Mouse (Mus musculus): ENCODE data around the gene Ddx59. TPM values are rescaled to one million over a fixed set of nuclear protein-coding genes. Genes with fewer than 3 reads are reported as not detected.
A peak's percentile ranks its signal among the peaks of the same experiment; 100 is the strongest.

The Ddx59 gene
- polyA plus RNA-seq, 1 experiment from 2014 or later: 9.4 TPM

- H3K27ac ChIP-seq (ENCODE audit: low read depth, low read length): no peak overlapping the region
- H3K4me3 ChIP-seq (ENCODE audit: low read depth, low read length): no peak overlapping the region
- no peak for ATAC-seq (replicated peaks; ENCODE audit: low FRiP score)
- no peak overlapping the region for H3K9ac ChIP-seq (ENCODE audit: low read depth, low read length)
- no peak for DNase-seq (ENCODE audit: low spot score)
- no peaks in the 10 kb centered on the region for H3K9me3 ChIP-seq (ENCODE audit: control insufficient read depth, low read length)
- H3K36me3 ChIP-seq (ENCODE audit: control insufficient read depth, insufficient read depth, low read length): no peaks in the 10 kb centered on the region
- 80% methylated on average over 17 of the region's 17 CpGs for WGBS
- 0 out of 2 replicates have a peak, but pooled peaks cover 4% of the 10 kb centered on the region for H3K27me3 ChIP-seq (replicated peaks; ENCODE audit: control insufficient read depth, insufficient read depth, low read length)
- H3K4me1 ChIP-seq (replicated peaks; ENCODE audit: control insufficient read depth, insufficient read depth, low read length): no peaks in the 10 kb centered on the region
- no peak overlapping the region for H3K4me2 ChIP-seq
These were observed 40.9 kb downstream of the Ddx59 start for GRCm38 (mm10) chr1:136455756-136456585.

GRCm38 (mm10) chr1:136456741-136457140 lies 41.7 kb downstream of the Ddx59 start:
- H3K36me3 ChIP-seq (ENCODE audit: control insufficient read depth, insufficient read depth, low read length): no peaks in the 10 kb centered on the region
- H3K27me3 ChIP-seq (replicated peaks; ENCODE audit: control insufficient read depth, insufficient read depth, low read length): 0 out of 2 replicates have a peak, but pooled peaks cover 4% of the 10 kb centered on the region
- WGBS: 64% methylated on average over 6 of the region's 6 CpGs
- H3K4me1 ChIP-seq (replicated peaks; ENCODE audit: control insufficient read depth, insufficient read depth, low read length): no peaks in the 10 kb centered on the region
- no peaks in the 10 kb centered on the region for H3K9me3 ChIP-seq (ENCODE audit: control insufficient read depth, low read length)
- H3K4me2 ChIP-seq: no peak overlapping the region
- H3K4me3 ChIP-seq (ENCODE audit: low read depth, low read length): no peak overlapping the region
- no peak for ATAC-seq (replicated peaks; ENCODE audit: low FRiP score)
- H3K27ac ChIP-seq (ENCODE audit: low read depth, low read length): no peak overlapping the region
- no peak for DNase-seq (ENCODE audit: low spot score)
- H3K9ac ChIP-seq (ENCODE audit: low read depth, low read length): no peak overlapping the region

- Histone ChIP-seq H3K4me2 (no peak overlapping the region), H3K36me3 (ENCODE audit: control insufficient read depth, insufficient read depth, low read length) (no peaks in the 10 kb centered on the region), H3K27ac (ENCODE audit: low read depth, low read length) (no peak overlapping the region), H3K4me3 (ENCODE audit: low read depth, low read length) (no peak overlapping the region), H3K4me1 (replicated peaks; ENCODE audit: control insufficient read depth, insufficient read depth, low read length) (no peaks in the 10 kb centered on the region), H3K27me3 (replicated peaks; ENCODE audit: control insufficient read depth, insufficient read depth, low read length) (0 out of 2 replicates have a peak, but pooled peaks cover 4% of the 10 kb centered on the region), H3K9ac (ENCODE audit: low read depth, low read length) (no peak overlapping the region), H3K9me3 (ENCODE audit: control insufficient read depth, low read length) (no peaks in the 10 kb centered on the region)
- no peak for DNase-seq (ENCODE audit: low spot score)
- no peak for ATAC-seq (replicated peaks; ENCODE audit: low FRiP score)
- 74% methylated on average over 4 of the region's 4 CpGs for WGBS
These were observed 42.3 kb downstream of the Ddx59 start for GRCm38 (mm10) chr1:136457403-136457802.

- Histone ChIP-seq H3K9ac (ENCODE audit: low read depth, low read length) (no peak overlapping the region), H3K4me2 (no peak overlapping the region), H3K9me3 (ENCODE audit: control insufficient read depth, low read length) (no peaks in the 10 kb centered on the region), H3K27me3 (replicated peaks; ENCODE audit: control insufficient read depth, insufficient read depth, low read length) (0 out of 2 replicates have a peak, but pooled peaks cover 4% of the 10 kb centered on the region), H3K4me1 (replicated peaks; ENCODE audit: control insufficient read depth, insufficient read depth, low read length) (no peaks in the 10 kb centered on the region), H3K4me3 (ENCODE audit: low read depth, low read length) (no peak overlapping the region), H3K36me3 (ENCODE audit: control insufficient read depth, insufficient read depth, low read length) (no peaks in the 10 kb centered on the region), H3K27ac (ENCODE audit: low read depth, low read length) (no peak overlapping the region)
- no peak for DNase-seq (ENCODE audit: low spot score)
- ATAC-seq (replicated peaks; ENCODE audit: low FRiP score): no peak
- 32% methylated on average over 9 of the region's 9 CpGs for WGBS
These were observed 43.7 kb downstream of the Ddx59 start for GRCm38 (mm10) chr1:136458691-136459245.

- Histone ChIP-seq H3K27me3 (replicated peaks; ENCODE audit: control insufficient read depth, insufficient read depth, low read length) (no peaks in the 10 kb centered on the region), H3K27ac (ENCODE audit: low read depth, low read length) (no peak overlapping the region), H3K4me1 (replicated peaks; ENCODE audit: control insufficient read depth, insufficient read depth, low read length) (peaks cover 5% of the 10 kb centered on the region; the same call in 1 of the 2 replicates), H3K36me3 (ENCODE audit: control insufficient read depth, insufficient read depth, low read length) (no peaks in the 10 kb centered on the region), H3K4me2 (no peak overlapping the region), H3K9ac (ENCODE audit: low read depth, low read length) (no peak overlapping the region), H3K4me3 (ENCODE audit: low read depth, low read length) (no peak overlapping the region), H3K9me3 (ENCODE audit: control insufficient read depth, low read length) (no peaks in the 10 kb centered on the region)
- WGBS: 53% methylated on average over 10 of the region's 10 CpGs
- DNase-seq (ENCODE audit: low spot score): no peak
- ATAC-seq (replicated peaks; ENCODE audit: low FRiP score): no peak
These were observed 47.4 kb downstream of the Ddx59 start for GRCm38 (mm10) chr1:136462443-136462842.

- Histone ChIP-seq H3K4me1 (replicated peaks; ENCODE audit: control insufficient read depth, insufficient read depth, low read length) (peaks cover 13% of the 10 kb centered on the region), H3K9me3 (ENCODE audit: control insufficient read depth, low read length) (no peaks in the 10 kb centered on the region), H3K27me3 (replicated peaks; ENCODE audit: control insufficient read depth, insufficient read depth, low read length) (no peaks in the 10 kb centered on the region), H3K4me2 (no peak overlapping the region), H3K27ac (ENCODE audit: low read depth, low read length) (no peak overlapping the region), H3K4me3 (ENCODE audit: low read depth, low read length) (no peak overlapping the region), H3K36me3 (ENCODE audit: control insufficient read depth, insufficient read depth, low read length) (peaks cover 16% of the 10 kb centered on the region; the same call in 1 of the 2 replicates), H3K9ac (ENCODE audit: low read depth, low read length) (no peak overlapping the region)
- DNase-seq (ENCODE audit: low spot score) (no peak), ATAC-seq (replicated peaks; ENCODE audit: low FRiP score) (no peak)
These were observed 50.1 kb downstream of the Ddx59 start for GRCm38 (mm10) chr1:136465168-136465567.

- Histone ChIP-seq H3K4me3 (ENCODE audit: low read depth, low read length) (peak within 1 kb of the TSS; percentile 72), H3K4me1 (replicated peaks; ENCODE audit: control insufficient read depth, insufficient read depth, low read length) (peaks cover 13% of the 10 kb centered on the region), H3K9me3 (ENCODE audit: control insufficient read depth, low read length) (no peaks in the 10 kb centered on the region), H3K27ac (ENCODE audit: low read depth, low read length) (peak within 1 kb of the TSS; percentile 40; the same call in 1 of the 2 replicates), H3K9ac (ENCODE audit: low read depth, low read length) (peak within 1 kb of the TSS; percentile 81), H3K27me3 (replicated peaks; ENCODE audit: control insufficient read depth, insufficient read depth, low read length) (no peaks in the 10 kb centered on the region), H3K36me3 (ENCODE audit: control insufficient read depth, insufficient read depth, low read length) (peaks cover 18% of the 10 kb centered on the region; the same call in 1 of the 2 replicates), H3K4me2 (peak within 1 kb of the TSS; percentile 77)
- under 1% methylated on average over 52 of the region's 52 CpGs for WGBS
- peak; percentile 99 for ATAC-seq (replicated peaks; ENCODE audit: low FRiP score)
- DNase-seq (ENCODE audit: low spot score): peak; percentile 97
These were observed 51.2 kb downstream of the Ddx59 start, which contains the start of gene Kif14 for GRCm38 (mm10) chr1:136466143-136466811. Gene Kif14, plus strand, starts transcription at chr1:136466343.

- 91% methylated on average over 4 of the region's 4 CpGs for WGBS
- H3K4me2 ChIP-seq: peak overlapping the region; percentile 25; the same call in 1 of the 2 replicates
These were observed 54.3 kb downstream of the Ddx59 start for GRCm38 (mm10) chr1:136469408-136469807.

More at GRCm38 (mm10) chr1:136469408-136469807, 54.3 kb downstream of the Ddx59 start:
- H3K9ac ChIP-seq (ENCODE audit: low read depth, low read length): no peak overlapping the region
- DNase-seq (ENCODE audit: low spot score) (no peak), ATAC-seq (replicated peaks; ENCODE audit: low FRiP score) (no peak)
- no peak overlapping the region for H3K27ac ChIP-seq (ENCODE audit: low read depth, low read length)
- H3K4me3 ChIP-seq (ENCODE audit: low read depth, low read length): no peak overlapping the region
- peaks cover 13% of the 10 kb centered on the region for H3K4me1 ChIP-seq (replicated peaks; ENCODE audit: control insufficient read depth, insufficient read depth, low read length)
- H3K9me3 ChIP-seq (ENCODE audit: control insufficient read depth, low read length): no peaks in the 10 kb centered on the region
- peaks cover 29% of the 10 kb centered on the region; the same call in 1 of the 2 replicates for H3K36me3 ChIP-seq (ENCODE audit: control insufficient read depth, insufficient read depth, low read length)
- H3K27me3 ChIP-seq (replicated peaks; ENCODE audit: control insufficient read depth, insufficient read depth, low read length): no peaks in the 10 kb centered on the region
